Mouse (Mus musculus) c-Kit-positive CD71-positive TER-119-negative erythroid progenitor cells, embryonic 14.5 days (primary cell): ENCODE data around the gene Tbca.
A peak's percentile ranks its signal among the peaks of the same experiment; 100 is the strongest.

Source experiments
- DNase-seq: peaks from one replicate; pipeline ENCODE4 v3.0.0-alpha.2; 2013; ENCODE audit warnings: low read depth

Tbca gene

DNA sequence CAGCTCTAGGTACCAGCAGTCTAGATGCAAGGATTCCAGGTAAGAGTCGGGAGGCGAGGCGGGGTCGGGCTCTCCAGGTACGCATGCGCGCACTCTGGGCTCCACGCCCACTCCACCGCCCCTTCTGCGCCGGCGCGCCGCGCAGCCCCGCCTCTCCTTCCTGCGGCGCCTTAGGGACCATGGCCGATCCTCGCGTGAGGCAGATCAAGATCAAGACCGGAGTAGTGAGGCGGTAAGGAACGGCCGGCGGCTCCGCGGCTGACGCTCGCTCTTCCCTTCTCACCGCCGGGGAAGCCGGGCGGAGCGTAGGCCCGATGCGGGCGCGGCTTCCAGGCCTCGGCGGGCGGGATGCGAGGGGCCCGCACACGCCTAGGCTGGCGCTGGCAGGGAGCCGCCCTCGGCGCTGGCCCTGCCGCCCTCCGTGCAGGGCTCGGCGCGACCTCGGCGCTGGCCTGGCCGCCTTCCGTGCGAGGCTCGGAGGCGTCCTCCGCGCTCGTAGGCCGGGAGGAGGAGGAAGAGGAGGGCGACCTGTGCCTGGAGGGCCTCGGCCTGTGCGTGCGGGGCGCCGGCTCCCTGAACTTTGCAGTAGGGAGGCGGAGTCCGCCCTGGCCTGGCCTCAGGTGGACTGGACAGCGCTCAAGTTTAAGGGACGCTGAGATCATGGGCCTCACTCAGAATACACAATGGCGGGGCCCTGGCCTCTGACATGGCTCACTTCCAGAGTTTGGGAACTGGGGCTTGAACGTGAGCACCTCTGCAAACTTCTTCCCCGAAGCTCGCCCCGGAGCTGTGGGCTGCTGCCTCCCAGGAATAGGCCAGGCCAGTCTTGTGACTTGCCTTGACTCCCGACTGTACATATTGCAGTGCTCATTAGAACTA is at the start of gene Tbca:
Tbca (plus strand) TSS at position 140 of the 879 bp plus-strand sequence.
- DNase-seq: peak; percentile 78

DNA sequence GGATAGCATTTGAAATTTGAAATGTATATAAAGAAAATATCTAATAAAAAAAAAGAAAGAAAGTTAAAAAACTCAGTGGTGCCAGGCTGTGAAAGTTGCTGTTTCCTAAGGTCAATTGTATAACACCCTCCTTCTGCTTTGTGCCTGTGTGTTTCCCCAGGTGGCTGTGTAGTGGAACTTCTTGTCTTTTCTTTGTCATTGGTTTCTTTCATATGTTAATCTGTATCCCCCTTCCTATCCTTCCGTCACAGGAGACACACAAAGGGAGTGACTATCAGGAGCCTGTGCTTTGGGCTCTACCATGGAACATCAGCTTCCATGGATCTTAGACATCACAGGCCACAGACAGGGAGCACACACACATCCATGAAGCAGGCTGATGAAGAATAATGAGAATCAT is 43.5 kb upstream of the Tbca start:
- DNase-seq: no peak

DNA sequence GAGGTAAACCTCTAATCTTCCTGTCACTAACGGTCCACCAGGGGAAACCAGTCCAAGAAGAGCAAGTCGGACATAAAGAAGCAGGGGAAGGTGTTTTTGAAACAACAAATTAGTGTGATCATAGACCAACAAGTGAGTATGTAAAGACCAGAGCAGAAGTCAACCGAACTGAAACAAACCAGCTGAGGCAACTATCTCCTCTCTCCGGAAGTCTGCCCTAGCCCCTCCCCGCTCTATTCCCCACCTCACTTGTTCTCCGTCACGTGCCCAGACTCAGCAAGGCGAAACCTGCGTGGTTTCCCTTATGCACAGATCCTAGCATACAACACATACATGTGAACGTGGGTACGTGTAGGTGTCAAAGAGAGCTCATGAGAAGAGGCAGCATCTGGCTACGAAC is 22.9 kb upstream of the Tbca start:
- no peak for DNase-seq

DNA sequence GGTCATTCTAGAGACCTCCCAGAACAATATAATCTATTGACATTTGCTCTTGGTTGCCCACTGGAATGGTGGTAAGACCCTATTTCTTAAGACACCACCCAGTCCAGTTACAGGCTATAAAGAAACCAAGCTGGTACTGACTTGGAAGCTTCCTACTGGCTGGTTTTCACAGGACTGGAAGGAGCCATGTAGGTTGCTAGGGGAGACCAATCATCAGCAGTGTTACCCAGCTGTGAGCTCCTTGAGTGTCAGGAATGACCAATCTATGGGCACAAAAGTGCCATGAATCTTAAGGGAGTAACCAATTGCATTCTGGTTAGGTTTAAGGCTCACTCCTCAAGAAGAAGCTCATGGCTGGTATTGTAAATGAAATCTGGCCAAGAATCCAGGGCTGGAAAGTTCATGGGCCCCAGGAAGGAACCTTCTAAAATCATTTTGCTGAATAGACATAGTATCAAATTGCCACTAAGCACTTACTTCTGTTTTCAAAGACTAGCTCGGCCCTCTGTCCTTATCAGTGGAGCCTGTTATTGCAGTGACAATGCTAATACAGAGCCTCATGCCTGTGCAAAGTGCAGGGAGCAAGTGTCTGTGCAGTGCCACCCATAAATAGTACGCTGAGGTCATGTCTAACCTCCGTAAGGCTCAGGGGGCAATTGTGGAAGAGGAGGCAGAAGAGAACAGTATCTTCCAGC is 20.1 kb upstream of the Tbca start:
- DNase-seq: no peak

GRCm38 (mm10) chr13:94769155-94769470 is 19.6 kb upstream of the Tbca start:
- no peak for DNase-seq

GRCm38 (mm10) chr13:94786866-94787265 is 1.8 kb upstream of the Tbca start:
- no peak for DNase-seq

DNA sequence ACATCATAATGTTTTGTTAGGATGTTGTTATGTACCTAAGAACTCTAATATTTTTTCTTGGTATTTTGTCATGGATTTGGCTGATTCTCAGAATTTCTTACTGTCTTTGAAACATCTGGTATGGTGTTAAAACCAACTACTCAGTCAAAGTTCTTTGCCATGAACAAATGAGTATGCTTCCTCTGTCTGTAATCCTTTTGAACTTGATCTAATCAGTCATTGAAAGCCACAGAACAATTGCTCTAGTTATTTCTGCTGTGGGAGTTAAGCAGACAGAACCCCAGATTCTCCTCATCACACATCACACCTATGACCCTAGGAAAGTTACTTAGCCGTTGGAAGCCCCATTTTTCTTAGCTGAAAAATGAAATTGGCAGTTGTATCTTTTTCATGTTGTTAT is 6.0 kb downstream of the Tbca start:
- DNase-seq: no peak

GRCm38 (mm10) chr13:94803480-94804057 is 14.9 kb downstream of the Tbca start:
- no peak for DNase-seq

GRCm38 (mm10) chr13:94806315-94807179 is 17.8 kb downstream of the Tbca start:
- DNase-seq: no peak

GRCm38 (mm10) chr13:94808596-94808995 is 19.9 kb downstream of the Tbca start:
- DNase-seq: no peak

- no peak for DNase-seq
These were observed 21.0 kb downstream of the Tbca start for GRCm38 (mm10) chr13:94809724-94810123.

DNA sequence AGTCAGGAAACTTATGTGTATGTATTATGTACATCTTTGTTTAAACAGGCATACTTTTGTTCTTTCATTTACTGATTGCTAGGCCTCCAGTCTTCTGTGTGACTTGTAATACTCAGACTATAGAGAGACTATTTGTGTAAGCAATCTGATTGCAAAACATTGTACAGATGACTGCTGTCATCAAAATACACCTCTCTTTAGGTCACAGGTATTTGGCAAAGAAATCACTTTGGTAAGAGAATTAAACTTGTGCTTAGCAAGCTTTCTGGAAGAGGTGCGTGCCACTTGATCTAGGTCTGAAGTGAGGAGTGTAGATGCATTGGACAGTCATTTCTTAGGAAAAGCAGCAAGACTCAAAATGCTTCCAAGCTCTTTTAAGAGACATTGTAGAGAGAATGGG is 22.7 kb downstream of the Tbca start:
- DNase-seq: no peak

GRCm38 (mm10) chr13:94813770-94814169 is 25.1 kb downstream of the Tbca start:
- no peak for DNase-seq

GRCm38 (mm10) chr13:94820516-94820915 is 31.8 kb downstream of the Tbca start:
- DNase-seq: no peak

- DNase-seq: no peak
These were observed 32.2 kb downstream of the Tbca start for GRCm38 (mm10) chr13:94820956-94821355.

DNA sequence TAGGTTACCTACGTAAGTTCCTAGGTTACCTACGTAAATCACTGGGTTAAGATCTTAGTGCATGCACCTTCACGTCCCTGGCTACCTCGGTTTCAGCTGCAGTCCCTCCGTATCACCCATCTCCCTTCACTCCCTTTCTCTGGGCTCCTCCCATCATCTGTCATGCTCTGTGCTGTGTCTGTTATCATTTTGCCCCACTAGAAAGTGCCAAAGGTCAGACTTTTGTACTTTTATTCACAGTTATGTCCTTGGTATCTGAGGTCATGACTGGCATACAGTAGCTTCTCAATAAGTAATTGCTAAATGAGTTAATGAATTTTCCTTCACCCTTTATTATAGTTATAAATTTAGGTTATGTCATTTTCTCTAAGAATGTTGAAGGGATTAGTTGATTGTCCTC is 37.7 kb downstream of the Tbca start:
- no peak for DNase-seq

DNA sequence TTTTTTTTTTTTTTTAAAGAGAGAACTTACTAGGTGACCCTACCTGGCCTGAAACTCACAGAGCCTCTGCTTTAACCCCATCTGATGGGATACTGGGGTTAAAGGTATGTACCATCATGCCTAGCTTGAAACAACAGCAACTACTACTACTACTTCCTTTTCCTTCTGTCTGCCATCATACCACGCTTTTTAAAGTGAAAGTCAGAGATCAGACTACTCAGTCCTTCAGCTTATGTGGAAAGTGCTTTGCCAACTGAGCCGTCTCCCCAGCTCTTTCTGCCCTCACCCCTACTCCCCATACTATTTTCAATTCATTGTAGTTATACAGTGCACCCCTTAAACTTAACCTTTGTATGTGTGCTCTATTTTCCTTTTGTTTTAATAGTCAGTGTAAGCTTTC is 38.3 kb downstream of the Tbca start:
- no peak for DNase-seq

- DNase-seq: no peak
These were observed 39.1 kb downstream of the Tbca start for GRCm38 (mm10) chr13:94827847-94828246.

GRCm38 (mm10) chr13:94838047-94838720 is 49.5 kb downstream of the Tbca start:
- no peak for DNase-seq

- no peak for DNase-seq
These were observed 50.1 kb downstream of the Tbca start for GRCm38 (mm10) chr13:94838756-94839337.

- DNase-seq: no peak
These were observed 54.5 kb downstream of the Tbca start for GRCm38 (mm10) chr13:94843236-94843635.
